In the genomic region with DNA sequence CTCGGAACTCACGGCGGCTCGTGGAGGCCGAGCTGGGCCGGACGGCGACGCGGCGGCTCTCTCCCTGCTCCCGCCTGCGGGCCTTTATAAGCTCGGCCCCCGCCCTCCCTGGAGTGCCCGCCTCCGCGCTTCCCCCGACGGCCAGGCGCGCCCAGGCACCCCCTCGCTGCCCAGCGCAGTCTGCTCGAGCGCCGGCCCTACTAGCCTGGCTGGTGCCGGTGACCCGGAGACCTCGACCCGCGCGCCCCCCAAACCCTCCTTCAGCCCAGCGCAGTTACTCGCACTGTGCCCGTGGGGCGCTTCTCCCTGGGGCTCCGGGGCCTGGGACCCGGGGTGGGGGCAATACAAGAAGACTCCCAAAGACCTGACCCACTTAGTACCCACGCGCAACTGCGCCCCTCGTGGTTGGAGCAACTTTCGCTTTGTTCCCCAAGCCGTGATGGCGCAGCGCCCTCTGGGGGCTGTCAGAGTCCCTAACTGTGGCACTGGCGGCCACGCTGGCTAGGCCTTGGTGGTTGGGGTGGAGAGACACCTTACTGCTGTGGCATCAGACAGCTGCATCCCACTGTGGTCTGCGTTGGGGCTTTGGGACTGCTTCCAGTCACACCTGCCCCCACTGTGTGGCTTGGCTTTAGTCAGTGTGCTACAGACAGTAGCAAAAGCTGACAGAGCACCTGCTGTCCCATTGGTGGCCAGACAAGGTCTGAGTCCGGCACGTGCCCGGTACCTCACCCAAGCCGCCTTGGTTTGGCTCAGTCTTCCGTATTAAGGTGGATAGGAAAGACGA, we compare ENCODE assay signal across 8 mouse cellular contexts. TPM values are rescaled to one million over a fixed set of nuclear protein-coding genes. Genes with fewer than 3 reads are reported as not detected.
DNase-seq lines count a peak whose midpoint lies in the region; ATAC-seq lines count a peak whose summit lies in the region.

Piezo1 (minus strand) TSS at position 65 of the 787 bp plus-strand sequence.

- H3K27me3 ChIP-seq in hindbrain, embryonic 13.5 days, result peaks cover 51% of the 10 kb centered on the region

- peak within 1 kb of the TSS; percentile 52 for H3K4me3 ChIP-seq in hindbrain, embryonic 13.5 days

- no peaks in the 10 kb centered on the region for H3K36me3 ChIP-seq in hindbrain, embryonic 13.5 days

- peak; percentile 71 for ATAC-seq in hindbrain, embryonic 13.5 days (ENCODE audit: low FRiP score)

- peak; percentile 92 for DNase-seq in Muller cell, postnatal 12 days (ENCODE audit: inconsistent ontology term)
- peak; percentile 79 to 91 for DNase-seq in cerebellum, postnatal 14 days
- DNase-seq in frontal cortex, postnatal 25 days (ENCODE audit: low spot score in 2 of 2), result peak; percentile 80 to 83
- DNase-seq in layer of hippocampus, postnatal 25 days (ENCODE audit: extremely low spot score in 1 of 2, low spot score in 1 of 2), result peak; percentile 75 to 90
- DNase-seq in lung, postnatal 36 days, result peak; percentile 96
- DNase-seq in retina, postnatal 1 day, result peak; percentile 91
- DNase-seq in urinary bladder, adult 18-20 months (ENCODE audit: low spot score in 2 of 2), result peak; percentile 85 to 99

- WGBS in hindbrain, embryonic 13.5 days, result 12% methylated on average over 56 of the region's 56 CpGs

- no peak within 1 kb of the TSS for H3K27ac ChIP-seq in hindbrain, embryonic 13.5 days

- H3K9me3 ChIP-seq in hindbrain, embryonic 13.5 days, result no peaks in the 10 kb centered on the region

- peak within 1 kb of the TSS; percentile 76 for H3K9ac ChIP-seq in hindbrain, embryonic 13.5 days

- peaks cover 21% of the 10 kb centered on the region for H3K4me1 ChIP-seq in hindbrain, embryonic 13.5 days (replicated peaks)

- peak within 1 kb of the TSS; percentile 87 for H3K4me2 ChIP-seq in hindbrain, embryonic 13.5 days

RNA-seq across cellular contexts. Expression of gene Piezo1, which starts in this region (rescaled TPM):
- 2.5 and 3.2 TPM in 2 replicates for polyA plus RNA-seq in hindbrain, embryonic 13.5 days (2015; fragmentation: Nextera tagmentation; extraction: Ambion mirVana)
- 1 to 10 TPM; 3.6 to 5.7 TPM for total RNA-seq in layer of hippocampus, postnatal 25 days (2021)
